Mouse (Mus musculus) right cerebral cortex, postnatal 36 days (tissue): ENCODE results near the gene Myo1h.

Experiments
- DNase-seq, 2 experiments: peaks; one replicate each; pipeline ENCODE4 v3.0.0; 2022; ENCODE audit warnings: low spot score in 2 of 2, mixed read lengths in 1 of 2

Myo1h gene

GRCm38 (mm10) chr5:114359586-114359985 is 70.6 kb downstream of the Myo1h start:
- DNase-seq, result no peak

GRCm38 (mm10) chr5:114360968-114361367 is 72.0 kb downstream of the Myo1h start:
- DNase-seq, result no peak

- DNase-seq, result no peak
Measured at GRCm38 (mm10) chr5:114365043-114365752, 76.2 kb downstream of the Myo1h start.

- DNase-seq, result no peak
Measured at GRCm38 (mm10) chr5:114368121-114368520, 79.2 kb downstream of the Myo1h start.

- DNase-seq, result no peak
Measured at GRCm38 (mm10) chr5:114368803-114369496, 80.0 kb downstream of the Myo1h start.

GRCm38 (mm10) chr5:114369921-114370320 is 81.0 kb downstream of the Myo1h start:
- DNase-seq, result no peak

- no peak for DNase-seq
Measured at GRCm38 (mm10) chr5:114370371-114370776, 81.4 kb downstream of the Myo1h start.

- no peak for DNase-seq
Measured at GRCm38 (mm10) chr5:114371331-114371730, 82.4 kb downstream of the Myo1h start.

GRCm38 (mm10) chr5:114371731-114372473 is 82.9 kb downstream of the Myo1h start:
- no peak for DNase-seq

GRCm38 (mm10) chr5:114372565-114372964 is 83.6 kb downstream of the Myo1h start:
- no peak for DNase-seq

- DNase-seq, result no peak
Measured at GRCm38 (mm10) chr5:114373174-114373573, 84.2 kb downstream of the Myo1h start.

- DNase-seq, result no peak
Measured at GRCm38 (mm10) chr5:114373581-114373980, 84.6 kb downstream of the Myo1h start.

GRCm38 (mm10) chr5:114374409-114375213 is 85.6 kb downstream of the Myo1h start:
- no peak for DNase-seq

GRCm38 (mm10) chr5:114378177-114378920 is 89.4 kb downstream of the Myo1h start:
- DNase-seq, result no peak

- DNase-seq, result no peak
Measured at GRCm38 (mm10) chr5:114378936-114379335, 90.0 kb downstream of the Myo1h start.

GRCm38 (mm10) chr5:114379763-114380162 is 90.8 kb downstream of the Myo1h start:
- no peak for DNase-seq

- peak; percentile 50 to 61 for DNase-seq
Measured at GRCm38 (mm10) chr5:114380209-114381012, 91.4 kb downstream of the Myo1h start, which contains the start of the genes Kctd10 and Ube3b. Gene Kctd10, minus strand, starts transcription at chr5:114380508. Gene Ube3b, plus strand, starts transcription at chr5:114380607.

GRCm38 (mm10) chr5:114381013-114381351 is 92.0 kb downstream of the Myo1h start:
- no peak for DNase-seq

GRCm38 (mm10) chr5:114383184-114383904 is 94.4 kb downstream of the Myo1h start:
- DNase-seq, result no peak
